Mouse (Mus musculus): ENCODE data around the gene Cpt2.

DNA sequence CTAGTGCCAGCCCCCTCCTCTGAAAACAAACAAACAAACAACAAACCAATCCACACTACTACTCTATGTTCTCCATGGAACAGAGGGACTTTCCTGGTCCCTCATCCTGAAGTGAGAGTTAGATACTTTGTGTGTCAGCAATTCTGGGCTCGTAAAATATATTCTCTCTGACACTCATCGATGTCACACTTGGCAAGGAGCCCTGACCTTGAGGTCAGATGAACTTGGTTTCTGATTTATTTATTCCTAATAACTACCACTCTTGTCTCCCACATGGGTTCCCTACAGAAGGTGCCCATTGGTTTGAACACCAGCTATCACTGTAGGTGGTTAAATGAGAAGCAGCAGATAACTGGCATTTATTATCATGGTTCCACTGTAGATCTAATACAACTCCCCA is 3.1 kb downstream of the Cpt2 start:
- TF ChIP-seq CTCF (IDR thresholded peaks at IDR 0.05; ENCODE audit: borderline replicate concordance, extremely low read depth, insufficient read depth, insufficient read length) (no peak), POLR2A (IDR thresholded peaks at IDR 0.05; ENCODE audit: borderline replicate concordance, extremely low read depth, insufficient read depth, insufficient read length, poor library complexity, severe bottlenecking) (no peak)

All from brain, embryonic 14.5 days (tissue).